Mouse (Mus musculus) hindlimb bud, embryonic 11.5 days (tissue): Measurements from ENCODE around the gene Kctd5.

Source experiments
- DNase-seq: peaks from one replicate; pipeline ENCODE4 v3.0.0-alpha.2; 2012; ENCODE audit warnings: low read depth, low spot score; ENCODE audit errors: extremely low spot score

Kctd5 gene

DNA sequence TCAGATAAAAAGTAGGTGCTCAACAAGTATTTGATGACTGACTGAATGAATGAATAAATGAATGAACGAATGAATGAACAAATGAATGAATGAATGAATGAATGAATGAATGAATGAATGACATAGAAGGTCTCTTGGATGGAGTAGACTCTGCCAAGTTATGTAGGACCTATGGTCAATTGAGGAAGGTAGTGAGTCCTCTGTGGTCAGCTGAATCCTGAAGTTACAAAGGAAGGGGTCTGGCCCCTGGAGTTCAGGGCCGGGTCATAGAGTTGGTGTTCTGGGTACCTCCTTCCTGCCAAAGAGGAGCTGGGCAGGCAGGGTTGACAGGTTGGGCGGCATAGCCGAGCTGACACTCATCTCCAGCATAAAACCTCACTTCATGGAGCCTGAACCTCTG is 35.4 kb downstream of the Kctd5 start, which contains the start of gene Prss27:
TSS of gene Prss27 (plus strand) at position 301 of the 400 bp plus-strand sequence.
- DNase-seq: no peak

GRCm38 (mm10) chr17:24037360-24037759 is 35.9 kb downstream of the Kctd5 start:
- DNase-seq: no peak

DNA sequence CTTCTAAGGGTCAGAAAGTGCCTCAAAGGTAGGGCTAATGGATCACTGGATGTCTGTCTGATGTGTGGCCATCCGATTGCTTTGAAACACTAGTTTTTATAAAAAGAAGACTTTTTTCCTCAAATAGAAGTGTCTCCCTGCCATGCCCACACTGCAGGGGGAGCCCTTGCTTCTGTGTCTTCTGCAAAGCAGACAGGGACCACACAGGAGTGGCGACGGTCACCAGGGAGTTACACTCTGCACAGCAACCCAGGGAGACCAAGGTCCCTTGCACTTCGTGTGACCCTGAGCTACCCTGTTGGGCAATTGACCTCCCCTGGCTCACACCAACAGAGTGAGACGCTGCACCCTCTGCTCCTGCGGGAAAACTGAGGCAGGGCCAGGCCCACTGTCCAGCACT is 36.3 kb downstream of the Kctd5 start:
- DNase-seq: no peak

GRCm38 (mm10) chr17:24035087-24035486 is 38.2 kb downstream of the Kctd5 start:
- no peak for DNase-seq

- no peak for DNase-seq
These were observed 42.7 kb downstream of the Kctd5 start for GRCm38 (mm10) chr17:24030551-24030950.

DNA sequence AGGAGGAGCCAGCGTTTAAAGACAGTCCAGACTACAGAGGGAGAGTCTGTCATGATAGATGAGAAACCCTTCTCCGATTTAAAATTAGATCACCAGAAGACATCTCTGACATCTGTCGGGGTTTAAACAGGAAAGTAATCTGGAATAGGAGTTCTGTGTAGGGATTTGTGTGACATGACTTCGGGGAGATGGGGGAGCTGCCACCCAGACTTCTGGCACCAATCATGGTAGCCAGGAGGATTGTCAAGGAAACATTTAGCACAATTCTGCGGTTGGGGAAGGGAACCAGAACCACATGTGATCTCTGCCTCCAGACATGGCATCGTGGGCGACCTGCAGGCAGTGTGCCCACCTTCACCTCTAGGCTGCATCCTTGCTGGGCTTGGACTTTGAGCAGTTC is 43.8 kb downstream of the Kctd5 start:
- no peak for DNase-seq

DNA sequence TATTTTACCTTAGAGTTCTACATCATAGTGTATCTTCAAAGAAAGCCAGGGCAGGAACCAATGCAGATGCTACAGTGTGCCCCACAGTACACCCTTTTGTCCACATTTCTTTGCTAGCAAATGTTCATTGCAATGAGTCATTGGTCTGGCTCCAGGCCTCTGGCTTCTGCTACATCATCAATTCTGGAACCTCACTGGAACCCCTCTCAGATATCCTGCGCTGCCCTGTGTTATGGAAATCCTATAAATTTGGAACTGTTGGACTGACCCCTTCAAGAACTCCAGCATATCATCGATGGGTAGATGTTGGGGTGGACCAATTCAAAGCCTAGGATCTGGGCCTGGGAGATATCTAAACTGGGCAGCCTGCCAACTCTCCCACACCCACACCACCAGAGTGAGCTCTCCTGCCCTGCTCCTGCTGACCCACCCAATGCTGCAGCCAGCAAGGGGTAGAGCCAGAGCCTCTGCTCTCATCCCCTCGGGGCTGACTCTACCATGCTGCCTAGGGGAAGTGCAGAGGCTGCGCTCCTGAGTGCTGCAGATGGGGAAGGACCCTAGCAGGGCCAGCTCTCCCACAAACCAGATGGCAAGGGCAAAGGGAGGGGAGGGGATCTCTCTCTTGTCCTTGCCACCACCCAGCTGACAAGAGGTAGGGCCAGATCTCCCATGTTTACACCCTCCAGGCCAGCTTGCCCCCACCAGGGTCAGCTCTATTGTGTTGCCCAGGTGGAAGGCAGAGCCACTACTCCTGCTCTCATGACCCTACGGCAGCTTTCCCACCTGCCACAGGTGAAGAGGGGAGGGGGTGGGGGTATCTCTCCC is 51.7 kb downstream of the Kctd5 start:
- DNase-seq: no peak

DNA sequence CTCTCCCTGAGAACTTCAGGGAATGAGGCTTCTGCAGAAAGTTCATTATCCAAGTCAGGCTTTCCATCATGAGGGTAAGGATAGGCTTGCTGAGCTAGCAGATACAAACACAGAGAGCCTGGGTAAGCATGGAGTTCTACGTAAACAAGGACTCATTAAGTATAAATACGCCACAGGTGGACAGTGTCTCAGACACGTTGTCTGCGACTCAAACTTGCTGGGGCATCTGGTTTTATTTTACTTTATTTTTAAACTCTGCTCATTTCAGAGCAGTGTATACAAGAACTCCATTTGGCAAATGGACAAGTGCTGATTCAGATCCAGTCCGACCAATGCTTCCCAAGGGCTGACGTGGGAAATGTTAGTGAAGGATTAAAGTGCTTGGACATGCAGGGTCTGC is 52.6 kb downstream of the Kctd5 start:
- no peak for DNase-seq

- no peak for DNase-seq
These were observed 57.6 kb downstream of the Kctd5 start for GRCm38 (mm10) chr17:24015727-24016126.

DNA sequence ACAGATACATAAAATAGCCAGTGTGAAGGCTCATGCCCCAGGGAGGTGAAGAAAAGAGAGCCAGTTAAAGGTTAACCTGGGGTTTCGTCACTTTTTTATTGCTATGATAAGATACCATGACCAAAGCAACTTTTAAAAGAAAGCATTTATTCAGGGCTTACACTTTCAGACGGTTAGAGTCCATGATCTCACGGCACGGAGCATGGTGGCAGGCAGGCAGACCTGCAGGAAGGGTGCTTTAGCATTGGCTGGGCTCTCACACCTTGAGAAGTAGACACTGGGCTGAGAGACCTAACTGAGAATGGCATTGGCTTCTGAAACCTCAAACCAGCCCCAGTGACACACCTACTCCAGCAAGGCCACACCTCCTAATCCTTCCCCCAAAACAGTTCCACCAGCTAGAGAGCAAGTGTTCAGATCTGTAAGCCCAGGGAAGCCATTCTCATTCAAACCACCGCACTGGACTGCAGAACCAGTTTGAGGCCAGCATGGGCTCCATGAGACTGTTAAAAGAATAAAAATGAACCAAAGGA is 58.8 kb downstream of the Kctd5 start:
- DNase-seq: no peak

DNA sequence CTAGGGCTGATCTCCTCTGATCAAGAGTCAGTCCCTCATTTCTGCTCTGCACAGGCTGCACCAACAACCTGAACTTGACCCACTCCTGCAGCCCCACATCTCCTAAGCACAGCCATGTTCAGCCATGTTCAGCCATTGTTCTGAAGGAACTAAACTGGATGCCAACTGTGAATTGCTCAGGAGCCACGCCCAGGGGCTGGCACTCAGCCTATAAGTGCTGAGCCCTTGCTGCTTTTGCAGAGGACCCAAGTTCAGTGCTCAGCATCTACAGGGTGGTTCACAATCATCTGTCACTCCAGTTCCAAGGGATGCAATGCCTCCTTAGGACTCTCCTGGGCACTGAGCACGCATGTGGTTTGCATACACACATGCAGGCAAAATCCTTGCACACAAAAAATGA is 60.4 kb downstream of the Kctd5 start:
- DNase-seq: no peak

GRCm38 (mm10) chr17:24009617-24010016 is 63.7 kb downstream of the Kctd5 start:
- no peak for DNase-seq

- no peak for DNase-seq
These were observed 65.2 kb downstream of the Kctd5 start for GRCm38 (mm10) chr17:24008105-24008504.

GRCm38 (mm10) chr17:24007391-24007790 is 65.9 kb downstream of the Kctd5 start:
- no peak for DNase-seq

DNA sequence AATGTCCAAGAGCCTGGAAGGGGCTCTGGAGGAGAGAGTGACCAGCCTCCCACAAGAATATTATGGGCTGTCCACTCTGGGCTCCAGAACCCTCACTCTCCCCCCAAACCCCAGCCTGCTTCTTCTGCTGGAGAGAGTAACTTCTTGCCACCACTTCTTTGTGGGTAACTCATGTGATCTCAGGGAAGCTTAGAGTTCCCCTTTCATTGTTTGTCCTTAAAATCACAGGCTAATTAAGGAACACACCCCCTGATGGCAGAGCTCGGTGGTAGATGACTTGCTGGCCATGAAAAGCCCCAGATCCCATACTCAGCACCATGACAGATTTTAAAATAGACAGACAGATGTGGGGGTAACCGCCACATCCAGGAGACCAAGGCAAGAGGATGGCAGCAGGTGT is 66.4 kb downstream of the Kctd5 start:
- no peak for DNase-seq

DNA sequence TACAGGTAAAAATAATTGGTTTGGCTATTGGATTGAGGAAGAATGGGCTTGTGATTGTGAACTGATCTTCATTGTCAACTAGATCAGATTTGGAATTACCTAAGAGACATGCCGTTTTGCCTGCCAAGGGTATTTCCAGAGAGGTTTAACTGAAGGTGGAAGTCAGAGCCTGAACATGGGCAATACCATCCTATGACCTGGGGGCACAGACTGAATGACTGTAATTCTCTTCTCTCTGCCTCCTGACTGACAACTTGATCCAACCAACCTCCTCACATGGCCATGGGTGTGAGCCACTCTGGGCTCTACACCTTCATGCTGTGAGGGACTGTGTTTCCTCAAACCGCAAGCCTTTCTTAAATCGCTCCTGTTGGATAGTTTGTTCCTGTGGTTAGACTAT is 68.2 kb downstream of the Kctd5 start:
- no peak for DNase-seq

DNA sequence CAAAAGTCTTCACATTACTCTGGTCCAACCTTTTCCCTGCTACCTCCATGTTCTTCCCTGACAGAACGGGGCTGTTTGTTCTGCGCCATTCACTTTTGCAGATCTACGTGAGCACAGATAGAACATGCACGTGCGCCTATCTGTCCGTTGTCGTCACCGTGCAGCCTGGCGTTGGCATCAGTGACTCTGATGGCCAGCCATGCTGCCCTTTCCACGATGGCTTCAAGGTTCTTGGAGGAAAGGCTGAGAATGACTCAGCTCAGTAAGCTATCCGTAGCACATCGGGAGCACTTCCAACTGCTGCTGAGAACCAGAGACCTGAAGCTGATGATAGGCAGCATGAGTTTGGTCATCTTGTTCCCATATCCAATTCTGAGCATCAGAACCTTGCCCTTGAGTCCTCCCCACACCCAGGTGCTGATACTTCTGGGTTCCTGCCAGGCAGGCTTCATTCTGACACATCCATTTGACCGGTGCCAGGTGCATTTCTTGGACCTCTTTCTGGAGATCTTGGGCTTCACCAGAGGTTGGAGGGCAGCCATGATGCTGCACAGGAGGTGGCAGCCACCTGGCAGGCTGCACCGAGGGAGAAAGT is 69.1 kb downstream of the Kctd5 start:
- DNase-seq: no peak

DNA sequence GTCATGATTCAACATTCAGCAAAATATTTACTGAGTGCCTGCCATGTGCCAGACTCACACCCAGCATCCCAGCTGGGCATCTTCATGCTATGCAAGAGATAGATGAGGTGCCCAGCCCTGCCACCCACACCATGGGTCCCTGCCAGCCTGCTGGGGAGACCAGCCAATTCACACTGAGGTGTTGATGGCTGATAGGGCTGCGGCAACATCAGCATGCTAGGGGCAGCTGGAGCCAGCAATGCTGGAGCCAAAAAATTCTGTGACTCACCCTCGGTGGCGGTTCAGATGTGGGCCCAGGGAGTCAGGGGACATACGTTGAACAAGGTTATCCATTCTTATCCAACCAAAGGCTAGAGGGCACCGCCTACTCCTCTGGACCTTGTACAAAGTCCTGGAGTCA is 72.9 kb downstream of the Kctd5 start:
- no peak for DNase-seq

DNA sequence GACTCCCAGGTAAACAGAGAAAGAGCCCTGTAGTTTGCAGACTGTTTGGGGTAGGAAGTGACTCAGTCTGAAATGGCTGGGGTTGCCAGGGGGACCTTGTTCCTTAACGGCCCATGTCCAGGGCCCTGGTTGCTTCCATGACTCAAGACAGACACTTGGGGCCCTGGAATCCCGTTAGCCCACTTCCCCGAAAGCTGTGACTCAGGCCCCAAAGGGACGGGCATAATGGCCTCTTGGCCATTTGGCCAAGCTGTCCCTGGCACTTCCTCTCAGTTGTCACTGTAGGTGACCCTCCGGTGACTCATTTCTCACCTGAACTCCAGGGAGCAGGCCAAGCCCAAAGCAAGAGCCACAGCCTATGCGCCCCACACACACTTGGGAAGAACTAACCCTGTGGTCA is 74.9 kb downstream of the Kctd5 start:
- DNase-seq: no peak

GRCm38 (mm10) chr17:23997901-23998300 is 75.4 kb downstream of the Kctd5 start, which contains the start of gene Prss22:
TSS of gene Prss22 (minus strand) at chr17:23998100.
- DNase-seq: no peak
